Mouse (Mus musculus) gastrocnemius, adult 2 months (tissue): Measurements from ENCODE around the gene Ttc24. TPM values are rescaled to one million over a fixed set of nuclear protein-coding genes. Genes with fewer than 3 reads are reported as not detected.

ENCODE experiments used
- DNase-seq: peaks from one replicate; pipeline ENCODE4 v3.0.0; 2022
- H3K27ac ChIP-seq: fragments of 200-600 bp; 2 replicates; pipeline ENCODE4 v1.8.1; 2022; ENCODE audit warnings: mild to moderate bottlenecking
- H3K4me3 ChIP-seq: fragments of 200-600 bp; 2 replicates; pipeline ENCODE4 v1.8.1; 2022; ENCODE audit warnings: mild to moderate bottlenecking, moderate library complexity
- CTCF ChIP-seq: fragments of 200-600 bp; IDR thresholded peaks from 2 replicates; pipeline ENCODE4 v1.8.1; 2022; ENCODE audit warnings: antibody characterized with exemption, mild to moderate bottlenecking, moderate library complexity
- intact Hi-C: fragments of 180-260 bp; cut with DNase I; formaldehyde crosslinking; loops from one replicate; pipeline ENCODE4 v1.15.1; 2025
- total RNA-seq, 2 experiments: library from RNA; stranded (reverse); gene quantifications; 2 replicates each; pipeline ENCODE4 v1.2.3; 2021

The Ttc24 gene
- total RNA-seq, 2 experiments from 2014 or later: not detected

GRCm38 (mm10) chr3:88097666-88098065 is 19.6 kb upstream of the Ttc24 start:
- no peak overlapping the region for H3K4me3 ChIP-seq
- intact Hi-C loops: loop anchor here (2.0 kb wide), 1 partner anchor 21 kb away; no protein-coding TSS in a partner anchor
- DNase-seq: no peak
- H3K27ac ChIP-seq: no peak overlapping the region
- TF ChIP-seq CTCF: no peak

GRCm38 (mm10) chr3:88094126-88094525 is 16.0 kb upstream of the Ttc24 start:
- DNase-seq: no peak
- intact Hi-C loops: no loop called here
- TF ChIP-seq CTCF: no peak
- Histone ChIP-seq H3K4me3 (no peak overlapping the region), H3K27ac (no peak overlapping the region)

- intact Hi-C loops: no loop called here
- no peak overlapping the region for H3K4me3 ChIP-seq
- TF ChIP-seq CTCF: no peak
- no peak for DNase-seq
- H3K27ac ChIP-seq: peak overlapping the region; percentile 59
Observed at GRCm38 (mm10) chr3:88090616-88091015, 12.5 kb upstream of the Ttc24 start.

GRCm38 (mm10) chr3:88090106-88090505 is 12.0 kb upstream of the Ttc24 start:
- H3K27ac ChIP-seq: peak overlapping the region; percentile 59
- H3K4me3 ChIP-seq: no peak overlapping the region
- intact Hi-C loops: no loop called here
- no peak for TF ChIP-seq CTCF
- peak; percentile 64 for DNase-seq

- H3K4me3 ChIP-seq: no peak overlapping the region
- DNase-seq: peak; percentile 42
- intact Hi-C loops: loop anchor here (2.0 kb wide), 2 partner anchors 45 to 155 kb away; no protein-coding TSS in a partner anchor
- no peak; the same call in 1 of the 2 replicates for TF ChIP-seq CTCF
- H3K27ac ChIP-seq: no peak overlapping the region
Observed at GRCm38 (mm10) chr3:88087688-88088087, 9.6 kb upstream of the Ttc24 start.

GRCm38 (mm10) chr3:88085459-88085858 is 7.4 kb upstream of the Ttc24 start:
- DNase-seq: no peak
- intact Hi-C loops: loop anchor here (2.0 kb wide), 1 partner anchor 89 kb away; no protein-coding TSS in a partner anchor
- no peak overlapping the region for H3K4me3 ChIP-seq
- no peak overlapping the region for H3K27ac ChIP-seq
- TF ChIP-seq CTCF: no peak

- Histone ChIP-seq H3K4me3 (no peak overlapping the region), H3K27ac (no peak overlapping the region)
- intact Hi-C loops: loop anchor here (2.0 kb wide), 1 partner anchor 91 kb away; no protein-coding TSS in a partner anchor
- TF ChIP-seq CTCF: no peak
- DNase-seq: no peak
Observed at GRCm38 (mm10) chr3:88084001-88084400, 5.9 kb upstream of the Ttc24 start.

GRCm38 (mm10) chr3:88082663-88083062 is 4.6 kb upstream of the Ttc24 start:
- intact Hi-C loops: no loop called here
- H3K4me3 ChIP-seq: no peak overlapping the region; the same call in 1 of the 2 replicates

GRCm38 (mm10) chr3:88082224-88082618 is 4.1 kb upstream of the Ttc24 start:
- Histone ChIP-seq H3K27ac (no peak overlapping the region), H3K4me3 (peak overlapping the region; percentile 62)
- DNase-seq: no peak
- TF ChIP-seq CTCF: no peak
- intact Hi-C loops: no loop called here

More at GRCm38 (mm10) chr3:88082663-88083062, 4.6 kb upstream of the Ttc24 start:
- 0 out of 2 replicates have a peak overlapping the region, but pooled peaks have one; percentile 46 for H3K27ac ChIP-seq
- DNase-seq: peak; percentile 17
- no peak for TF ChIP-seq CTCF

GRCm38 (mm10) chr3:88081345-88082223 is 3.5 kb upstream of the Ttc24 start, which contains the start of gene Iqgap3:
Gene Iqgap3, plus strand, starts transcription at chr3:88081971.
- H3K27ac ChIP-seq: peak within 1 kb of the TSS; percentile 85
- intact Hi-C loops: no loop called here

GRCm38 (mm10) chr3:88077441-88077840 is 663 bp downstream of the Ttc24 start:
- DNase-seq: no peak
- TF ChIP-seq CTCF: no peak
- intact Hi-C loops: no loop called here
- H3K27ac ChIP-seq: no peak overlapping the region
- no peak overlapping the region for H3K4me3 ChIP-seq

More at GRCm38 (mm10) chr3:88081345-88082223, 3.5 kb upstream of the Ttc24 start, which contains the start of gene Iqgap3:
- peak; percentile 95 for DNase-seq
- no peak for TF ChIP-seq CTCF
- H3K4me3 ChIP-seq: peak within 1 kb of the TSS; percentile 62

GRCm38 (mm10) chr3:88074766-88075165 is 3.3 kb downstream of the Ttc24 start:
- TF ChIP-seq CTCF: no peak
- intact Hi-C loops: loop anchor here (5.0 kb wide), 1 partner anchor 47 kb away; the partner anchor contains the start of gene Hapln2
- peak; percentile 14 for DNase-seq
- no peak overlapping the region for H3K4me3 ChIP-seq
- H3K27ac ChIP-seq: no peak overlapping the region

- no peak for TF ChIP-seq CTCF
- Histone ChIP-seq H3K27ac (no peak overlapping the region), H3K4me3 (no peak overlapping the region)
- DNase-seq: no peak
- intact Hi-C loops: loop anchor here (5.0 kb wide), 1 partner anchor 47 kb away; the partner anchor contains the start of gene Hapln2
Observed at GRCm38 (mm10) chr3:88074351-88074750, 3.8 kb downstream of the Ttc24 start.
